9 mouse cellular contexts compared by ENCODE assay signal in the genomic region with DNA sequence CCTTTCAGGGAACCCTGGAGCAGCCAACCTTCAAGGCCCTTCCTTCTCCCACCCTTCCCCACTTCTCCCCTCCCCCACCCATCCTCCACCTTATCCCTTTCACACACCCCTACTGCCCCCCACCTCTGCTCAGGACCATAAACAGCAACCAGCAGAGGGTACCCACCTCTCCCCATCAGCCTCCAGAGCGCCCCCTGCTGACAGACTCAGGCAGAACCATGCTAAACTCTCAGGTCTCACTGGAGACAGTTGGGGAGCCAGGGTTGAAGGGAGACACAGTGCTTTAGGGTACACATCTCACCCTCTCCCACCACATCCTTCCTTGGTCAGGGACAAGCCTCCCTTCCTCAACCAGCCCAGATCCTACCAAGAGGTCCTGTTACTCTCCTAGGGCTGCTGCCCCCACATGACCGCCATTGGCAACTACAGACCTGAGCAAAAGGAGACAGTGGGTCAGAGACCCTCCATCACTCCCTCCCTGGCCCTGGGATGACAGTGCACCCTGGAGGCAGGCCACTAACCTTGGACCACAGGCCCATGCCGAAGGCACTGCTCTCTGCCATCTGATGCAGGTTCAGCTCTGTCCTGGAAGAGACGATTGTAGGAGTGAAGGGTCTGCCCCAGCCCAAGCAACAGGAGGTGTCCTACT. TPM values are rescaled to one million over a fixed set of nuclear protein-coding genes. Genes with fewer than 3 reads are reported as not detected.
DNase-seq lines count a peak whose midpoint lies in the region; ATAC-seq and TF ChIP-seq lines count a peak whose summit lies in the region.
"Had no signal": no experiment of that assay in that cellular context is flagged by ENCODE, and none has a peak within 500 bp of the region (broad histone marks: within the 10 kb centered on the region; RNA-seq: fewer than 3 reads in every experiment).

No protein-coding gene starts in this region.

- peaks cover 9% of the 10 kb centered on the region; the same call in 1 of the 2 replicates for H3K27me3 ChIP-seq in hindbrain, embryonic 11.5 days (ENCODE audit: control insufficient read depth, insufficient read depth, low read length)
- H3K27me3 ChIP-seq in hindbrain, embryonic 14.5 days (ENCODE audit: control insufficient read depth, insufficient read depth, low read length) = peaks cover 12% of the 10 kb centered on the region; the same call in 1 of the 2 replicates
- peaks cover 13% of the 10 kb centered on the region; the same call in 1 of the 2 replicates for H3K27me3 ChIP-seq in embryonic facial prominence, embryonic 15.5 days
- H3K27me3 ChIP-seq in liver, embryonic 14.5 days (ENCODE audit: control insufficient read depth, insufficient read depth, low read length) = no peaks in the 10 kb centered on the region
- H3K27me3 ChIP-seq: liver, embryonic 13.5 days had no signal

- H3K9ac ChIP-seq in hindbrain, embryonic 11.5 days (ENCODE audit: low read depth, low read length) = no peak overlapping the region
- H3K9ac ChIP-seq in hindbrain, embryonic 14.5 days = no peak overlapping the region
- no peak overlapping the region for H3K9ac ChIP-seq in embryonic facial prominence, embryonic 15.5 days
- H3K9ac ChIP-seq in liver, embryonic 14.5 days (replicated peaks) = no peak overlapping the region
- H3K9ac ChIP-seq: liver, embryonic 13.5 days had no signal

- no peaks in the 10 kb centered on the region for H3K4me1 ChIP-seq in hindbrain, embryonic 11.5 days (replicated peaks; ENCODE audit: control insufficient read depth, insufficient read depth, low read length)
- H3K4me1 ChIP-seq in hindbrain, embryonic 14.5 days (replicated peaks; ENCODE audit: control insufficient read depth, insufficient read depth, low read length) = 0 out of 2 replicates have a peak, but pooled peaks cover under 1% of the 10 kb centered on the region
- H3K4me1 ChIP-seq in embryonic facial prominence, embryonic 15.5 days = no peaks in the 10 kb centered on the region
- H3K4me1 ChIP-seq in liver, embryonic 14.5 days (replicated peaks; ENCODE audit: control insufficient read depth in 2 of 2, insufficient read depth in 2 of 2, low read length in 1 of 2) = no peaks in the 10 kb centered on the region
- H3K4me1 ChIP-seq: liver, embryonic 13.5 days had no signal

- H3K27ac ChIP-seq in hindbrain, embryonic 11.5 days (ENCODE audit: low read depth, low read length) = no peak overlapping the region
- no peak overlapping the region for H3K27ac ChIP-seq in hindbrain, embryonic 14.5 days
- H3K27ac ChIP-seq in embryonic facial prominence, embryonic 15.5 days (replicated peaks) = no peak overlapping the region
- H3K27ac ChIP-seq in liver, embryonic 14.5 days = no peak overlapping the region
- H3K27ac ChIP-seq: liver, embryonic 13.5 days had no signal

- TF ChIP-seq EP300 in liver, embryonic 14.5 days (IDR thresholded peaks at IDR 0.05; ENCODE audit: low read depth) = no peak

- no peaks in the 10 kb centered on the region for H3K36me3 ChIP-seq in hindbrain, embryonic 11.5 days (ENCODE audit: control insufficient read depth, insufficient read depth, low read length)
- no peaks in the 10 kb centered on the region for H3K36me3 ChIP-seq in hindbrain, embryonic 14.5 days (replicated peaks; ENCODE audit: control insufficient read depth, insufficient read depth)
- H3K36me3 ChIP-seq in embryonic facial prominence, embryonic 15.5 days = no peaks in the 10 kb centered on the region
- no peaks in the 10 kb centered on the region for H3K36me3 ChIP-seq in liver, embryonic 14.5 days (replicated peaks; ENCODE audit: control insufficient read depth, insufficient read depth, low read depth)
- H3K36me3 ChIP-seq: liver, embryonic 13.5 days had no signal

- H3K4me3 ChIP-seq in hindbrain, embryonic 11.5 days (ENCODE audit: low read depth, low read length) = no peak overlapping the region
- no peak overlapping the region for H3K4me3 ChIP-seq in hindbrain, embryonic 14.5 days (replicated peaks; ENCODE audit: low read length)
- no peak overlapping the region for H3K4me3 ChIP-seq in embryonic facial prominence, embryonic 15.5 days (replicated peaks)
- H3K4me3 ChIP-seq in liver, embryonic 14.5 days (ENCODE audit: insufficient read depth in 1 of 2, low read depth in 2 of 2, low read length in 2 of 2) = no peak overlapping the region
- H3K4me3 ChIP-seq: liver, embryonic 13.5 days had no signal

- peak; percentile 71 for TF ChIP-seq CTCF in liver, embryonic 14.5 days (IDR thresholded peaks at IDR 0.05; ENCODE audit: low read depth)

- H3K9me3 ChIP-seq in hindbrain, embryonic 11.5 days (ENCODE audit: control insufficient read depth, low read length) = no peaks in the 10 kb centered on the region
- no peaks in the 10 kb centered on the region for H3K9me3 ChIP-seq in hindbrain, embryonic 14.5 days (ENCODE audit: control insufficient read depth, low read length)
- no peaks in the 10 kb centered on the region for H3K9me3 ChIP-seq in embryonic facial prominence, embryonic 15.5 days (replicated peaks)
- H3K9me3 ChIP-seq in liver, embryonic 14.5 days (ENCODE audit: control insufficient read depth, low read length) = no peaks in the 10 kb centered on the region
- H3K9me3 ChIP-seq: liver, embryonic 13.5 days had no signal

- peak; percentile 73 for DNase-seq in hindbrain, embryonic 11.5 days (ENCODE audit: low spot score)
- no peak for DNase-seq in hindbrain, embryonic 14.5 days (ENCODE audit: low spot score)
- peak; percentile 10 to 28 for DNase-seq in B cell, adult 2 months
- peak; percentile 80 for DNase-seq in adrenal gland, postnatal 14 days
- no peak for DNase-seq in liver, embryonic 14.5 days (ENCODE audit: low read depth in 3 of 3, low spot score in 3 of 3)
- DNase-seq in thymus, postnatal 0 days (ENCODE audit: low spot score) = peak; percentile 24
- DNase-seq: liver, embryonic 13.5 days had no signal

- H3K4me2 ChIP-seq in hindbrain, embryonic 11.5 days (replicated peaks; ENCODE audit: low read depth, low read length) = no peak overlapping the region
- no peak overlapping the region for H3K4me2 ChIP-seq in hindbrain, embryonic 14.5 days (replicated peaks)
- no peak overlapping the region for H3K4me2 ChIP-seq in embryonic facial prominence, embryonic 15.5 days (replicated peaks)
- no peak overlapping the region for H3K4me2 ChIP-seq in liver, embryonic 14.5 days (ENCODE audit: low read depth)
- H3K4me2 ChIP-seq: liver, embryonic 13.5 days had no signal

- no peak for ATAC-seq in hindbrain, embryonic 11.5 days (ENCODE audit: low FRiP score)
- no peak for ATAC-seq in hindbrain, embryonic 14.5 days (ENCODE audit: low FRiP score)
- ATAC-seq in embryonic facial prominence, embryonic 15.5 days (ENCODE audit: insufficient number of reproducible peaks, low FRiP score, low TSS enrichment, low read depth) = peak; percentile 39; the same call in 1 of the 2 replicates
- ATAC-seq in liver, embryonic 14.5 days (ENCODE audit: insufficient read depth) = no peak
- ATAC-seq in inflammation-experienced regulatory T-cells, adult 6 months = no peak

- 45% methylated on average over 4 of the region's 4 CpGs for WGBS in hindbrain, embryonic 11.5 days
- 47% methylated on average over 4 of the region's 4 CpGs for WGBS in hindbrain, embryonic 14.5 days
- WGBS in embryonic facial prominence, embryonic 15.5 days = 52% methylated on average over 4 of the region's 4 CpGs
- WGBS in liver, embryonic 14.5 days (ENCODE audit: insufficient replicate concordance) = 34% methylated on average over 4 of the region's 4 CpGs

RNA-seq across cellular contexts. Expression of a gene that starts 31.3 kb away (rescaled TPM):
- 0.60 and 0.68 TPM in 2 replicates for polyA plus RNA-seq in hindbrain, embryonic 11.5 days (2014; fragmentation: Nextera tagmentation; extraction: Ambion mirVana)
- polyA plus RNA-seq in hindbrain, embryonic 14.5 days (2014; fragmentation: Nextera tagmentation; extraction: Ambion mirVana) = 1.1 and 1.4 TPM in 2 replicates
- total RNA-seq in adrenal gland, postnatal 14 days (2021) = 0.07 and 0.23 TPM in 2 replicates
- polyA plus RNA-seq in embryonic facial prominence, embryonic 15.5 days (2015; fragmentation: Nextera tagmentation; extraction: Ambion mirVana) = 2.6 and 4.4 TPM in 2 replicates
- 0.02 and 0.03 TPM in 2 replicates for polyA plus RNA-seq in liver, embryonic 14.5 days (2012; rRNA removed)
- polyA plus RNA-seq in liver, embryonic 14.5 days (2014; fragmentation: Nextera tagmentation; extraction: Ambion mirVana) = not detected in 2 replicates
- polyA plus RNA-seq in thymus, postnatal 0 days (2015; fragmentation: Nextera tagmentation; extraction: Ambion mirVana) = 0.05 and 0.09 TPM in 2 replicates
- polyA plus RNA-seq in inflammation-experienced regulatory T-cells, adult 6 months (2017; shearing (Covaris generic)) = not detected

Comparison
In these comparisons a context has a peak if more than half of its experiments do, and no peak if none do; other contexts are left out.
1. DNase-seq: peak in hindbrain, embryonic 11.5 days (single experiment), B cell, adult 2 months (2 of 2), adrenal gland, postnatal 14 days (single experiment) and thymus, postnatal 0 days (single experiment); none in hindbrain, embryonic 14.5 days (single experiment) and liver, embryonic 14.5 days (0 of 3).